Mouse (Mus musculus) cerebellum, adult 8-10 months (tissue): ENCODE data around the gene Tubd1.

ENCODE experiments used
- DNase-seq: peaks from one replicate; pipeline ENCODE4 v3.0.0; 2022

Tubd1 gene

GRCm38 (mm10) chr11:86568425-86568824 is 23.6 kb downstream of the Tubd1 start:
- no peak for DNase-seq

- no peak for DNase-seq
Observed at GRCm38 (mm10) chr11:86570261-86570746, 25.5 kb downstream of the Tubd1 start.

GRCm38 (mm10) chr11:86571047-86571855 is 26.5 kb downstream of the Tubd1 start:
- no peak for DNase-seq

GRCm38 (mm10) chr11:86571871-86572270 is 27.1 kb downstream of the Tubd1 start:
- no peak for DNase-seq

GRCm38 (mm10) chr11:86572623-86573022 is 27.8 kb downstream of the Tubd1 start:
- DNase-seq: no peak

- DNase-seq: no peak
Observed at GRCm38 (mm10) chr11:86573646-86574231, 28.9 kb downstream of the Tubd1 start.

GRCm38 (mm10) chr11:86574408-86574807 is 29.6 kb downstream of the Tubd1 start:
- DNase-seq: no peak

- no peak for DNase-seq
Observed at GRCm38 (mm10) chr11:86575632-86576378, 31.0 kb downstream of the Tubd1 start.

GRCm38 (mm10) chr11:86577231-86577630 is 32.4 kb downstream of the Tubd1 start:
- no peak for DNase-seq

GRCm38 (mm10) chr11:86578106-86578808 is 33.5 kb downstream of the Tubd1 start:
- DNase-seq: no peak

- no peak for DNase-seq
Observed at GRCm38 (mm10) chr11:86578809-86579730, 34.3 kb downstream of the Tubd1 start.

GRCm38 (mm10) chr11:86579731-86580318 is 35.0 kb downstream of the Tubd1 start:
- DNase-seq: no peak

GRCm38 (mm10) chr11:86580319-86581113 is 35.7 kb downstream of the Tubd1 start:
- no peak for DNase-seq

- DNase-seq: no peak
Observed at GRCm38 (mm10) chr11:86581250-86581753, 36.5 kb downstream of the Tubd1 start.

GRCm38 (mm10) chr11:86581943-86582542 is 37.3 kb downstream of the Tubd1 start:
- no peak for DNase-seq

GRCm38 (mm10) chr11:86582543-86583260 is 37.9 kb downstream of the Tubd1 start:
- no peak for DNase-seq

GRCm38 (mm10) chr11:86583313-86583825 is 38.6 kb downstream of the Tubd1 start:
- no peak for DNase-seq

- no peak for DNase-seq
Observed at GRCm38 (mm10) chr11:86583990-86584897, 39.5 kb downstream of the Tubd1 start.
